Mouse (Mus musculus) intestine, embryonic 16.5 days (tissue): Measurements from ENCODE around the gene Olfr53. TPM values are rescaled to one million over a fixed set of nuclear protein-coding genes. Genes with fewer than 3 reads are reported as not detected.

Experiments
- polyA plus RNA-seq: library from polyadenylated mRNA; unstranded; fragments of >200 nt; fragmentation: Nextera tagmentation; extraction: Ambion mirVana; gene quantifications from 2 replicates; pipeline ENCODE4 v1.2.1, GENCODE M21; 2015

Olfr53 gene
- polyA plus RNA-seq, 1 experiment from 2014 or later, result not detected

Other genes with a start within 250 kb of the Olfr53 start
- not detected in 2 replicates for gene Olfr531, start 243.5 kb upstream of the Olfr53 start, polyA plus RNA-seq
- gene Olfr532, start 224.8 kb upstream of the Olfr53 start, polyA plus RNA-seq, result not detected in 2 replicates
- gene Olfr533, start 183.1 kb upstream of the Olfr53 start, polyA plus RNA-seq, result not detected in 2 replicates
- not detected in 2 replicates for gene Olfr535, start 162.2 kb upstream of the Olfr53 start, polyA plus RNA-seq
- gene Olfr536, start 139.1 kb upstream of the Olfr53 start, polyA plus RNA-seq, result not detected in 2 replicates
- not detected in 2 replicates for gene Olfr538, start 78.6 kb upstream of the Olfr53 start, polyA plus RNA-seq
- gene Olfr46, start 45.2 kb upstream of the Olfr53 start, polyA plus RNA-seq, result not detected in 2 replicates
- not detected in 2 replicates for gene Olfr61, start 17.5 kb upstream of the Olfr53 start, polyA plus RNA-seq
- not detected in 2 replicates for gene Olfr539, start 13.5 kb downstream of the Olfr53 start, polyA plus RNA-seq
- gene Olfr45, start 35.5 kb downstream of the Olfr53 start, polyA plus RNA-seq, result not detected in 2 replicates
- gene Olfr541, start 50.8 kb downstream of the Olfr53 start, polyA plus RNA-seq, result not detected in 2 replicates
- not detected in 2 replicates for gene Cyp2e1, start 117.3 kb downstream of the Olfr53 start, polyA plus RNA-seq
- gene Syce1, start 141.4 kb downstream of the Olfr53 start, polyA plus RNA-seq, result 0.18 and 0.38 TPM in 2 replicates
- gene Zfp941, start 175.7 kb downstream of the Olfr53 start, polyA plus RNA-seq, result 0.95 and 1.1 TPM in 2 replicates
- gene Urah, start 188.6 kb downstream of the Olfr53 start, polyA plus RNA-seq, result 6.1 and 7.5 TPM in 2 replicates
- gene Scgb1c1, start 199.1 kb downstream of the Olfr53 start, polyA plus RNA-seq, result not detected in 2 replicates
- not detected in 2 replicates for gene Odf3, start 201.4 kb downstream of the Olfr53 start, polyA plus RNA-seq
- gene Gm45785, start 209.9 kb downstream of the Olfr53 start, polyA plus RNA-seq, result not detected in 2 replicates
- gene Ric8a, start 210.5 kb downstream of the Olfr53 start, polyA plus RNA-seq, result 68.3 and 70.1 TPM in 2 replicates
- 33.1 and 35.1 TPM in 2 replicates for gene Bet1l, start 211.1 kb downstream of the Olfr53 start, polyA plus RNA-seq
- 182 and 197 TPM in 2 replicates for gene Psmd13, start 235.5 kb downstream of the Olfr53 start, polyA plus RNA-seq
- 38.6 and 39.2 TPM in 2 replicates for gene Sirt3, start 235.9 kb downstream of the Olfr53 start, polyA plus RNA-seq